Mouse (Mus musculus): ENCODE measurements around the gene Ifitm10.

DNA sequence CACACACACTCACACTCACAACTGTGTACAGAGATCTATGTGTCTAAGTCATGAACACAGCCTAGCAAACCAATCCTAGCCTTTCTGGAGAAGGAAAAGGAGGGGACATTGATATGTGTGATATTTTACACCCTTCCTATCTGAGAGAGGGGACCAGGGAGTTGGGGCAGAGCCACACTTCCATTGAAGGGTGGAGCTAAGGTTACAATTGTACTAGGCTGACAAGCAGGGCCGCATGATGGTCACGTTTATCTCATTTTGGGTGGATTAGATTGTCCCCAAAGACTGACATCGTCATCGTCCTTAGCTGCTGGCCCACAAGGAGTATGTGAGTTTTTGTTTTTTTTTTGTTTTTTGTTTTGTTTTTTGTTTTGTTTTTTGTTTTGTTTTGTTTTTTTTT, 42.3 kb downstream of the Ifitm10 start:
- no peak for TF ChIP-seq CTCF (IDR thresholded peaks at IDR 0.05; ENCODE audit: low read depth)
- no peak for TF ChIP-seq EP300 (IDR thresholded peaks at IDR 0.05; ENCODE audit: low read depth)

Measured in liver, embryonic 14.5 days (tissue).